Mouse (Mus musculus): ENCODE results near the gene Olfr544. TPM values are rescaled to one million over a fixed set of nuclear protein-coding genes. Genes with fewer than 3 reads are reported as not detected.

Olfr544 gene
- polyA plus RNA-seq, 1 experiment from 2014 or later, result not detected

Other genes with a start within 250 kb of the Olfr544 start
- gene Rhog, start 232.3 kb downstream of the Olfr544 start, polyA plus RNA-seq (2014; fragmentation: Nextera tagmentation; extraction: Ambion mirVana), result 61.6 and 65.1 TPM in 2 replicates
- 24.9 and 25.6 TPM in 2 replicates for gene Stim1, start 220.5 kb downstream of the Olfr544 start, polyA plus RNA-seq (2014; fragmentation: Nextera tagmentation; extraction: Ambion mirVana)
- gene Rrm1, start 46.6 kb downstream of the Olfr544 start, polyA plus RNA-seq (2014; fragmentation: Nextera tagmentation; extraction: Ambion mirVana), result 145 and 148 TPM in 2 replicates
- gene Olfr543, start 6.6 kb downstream of the Olfr544 start, polyA plus RNA-seq (2014; fragmentation: Nextera tagmentation; extraction: Ambion mirVana), result 0.22 and 0.60 TPM in 2 replicates
- gene Olfr545, start 11.3 kb upstream of the Olfr544 start, polyA plus RNA-seq (2014; fragmentation: Nextera tagmentation; extraction: Ambion mirVana), result 0.09 TPM in 1 of 2 replicates, not detected in the other
- not detected in 2 replicates for gene Olfr547, start 46.4 kb upstream of the Olfr544 start, polyA plus RNA-seq (2014; fragmentation: Nextera tagmentation; extraction: Ambion mirVana)
- not detected in 2 replicates for gene Olfr548-ps1, start 52.6 kb upstream of the Olfr544 start, polyA plus RNA-seq (2014; fragmentation: Nextera tagmentation; extraction: Ambion mirVana)
- not detected in 2 replicates for gene Olfr549, start 61.6 kb upstream of the Olfr544 start, polyA plus RNA-seq (2014; fragmentation: Nextera tagmentation; extraction: Ambion mirVana)
- 0.97 and 2.1 TPM in 2 replicates for gene Trim21, start 77.2 kb upstream of the Olfr544 start, polyA plus RNA-seq (2014; fragmentation: Nextera tagmentation; extraction: Ambion mirVana)
- gene Olfr550, start 83.1 kb upstream of the Olfr544 start, polyA plus RNA-seq (2014; fragmentation: Nextera tagmentation; extraction: Ambion mirVana), result not detected in 2 replicates
- gene Olfr551, start 103.6 kb upstream of the Olfr544 start, polyA plus RNA-seq (2014; fragmentation: Nextera tagmentation; extraction: Ambion mirVana), result not detected in 2 replicates
- gene Olfr552, start 109.5 kb upstream of the Olfr544 start, polyA plus RNA-seq (2014; fragmentation: Nextera tagmentation; extraction: Ambion mirVana), result not detected in 2 replicates
- not detected in 2 replicates for gene Olfr553, start 129.9 kb upstream of the Olfr544 start, polyA plus RNA-seq (2014; fragmentation: Nextera tagmentation; extraction: Ambion mirVana)
- not detected in 2 replicates for gene Olfr554, start 150.1 kb upstream of the Olfr544 start, polyA plus RNA-seq (2014; fragmentation: Nextera tagmentation; extraction: Ambion mirVana)
- not detected in 2 replicates for gene Olfr555, start 170.5 kb upstream of the Olfr544 start, polyA plus RNA-seq (2014; fragmentation: Nextera tagmentation; extraction: Ambion mirVana)
- not detected in 2 replicates for gene Olfr556, start 176.6 kb upstream of the Olfr544 start, polyA plus RNA-seq (2014; fragmentation: Nextera tagmentation; extraction: Ambion mirVana)
- gene Trim68, start 199.0 kb upstream of the Olfr544 start, polyA plus RNA-seq (2014; fragmentation: Nextera tagmentation; extraction: Ambion mirVana), result 17.0 and 22.1 TPM in 2 replicates
- gene Olfr557, start 207.6 kb upstream of the Olfr544 start, polyA plus RNA-seq (2014; fragmentation: Nextera tagmentation; extraction: Ambion mirVana), result not detected in 2 replicates
- gene Olfr558, start 213.9 kb upstream of the Olfr544 start, polyA plus RNA-seq (2014; fragmentation: Nextera tagmentation; extraction: Ambion mirVana), result 0.13 and 0.17 TPM in 2 replicates
- gene Olfr33, start 230.8 kb upstream of the Olfr544 start, polyA plus RNA-seq (2014; fragmentation: Nextera tagmentation; extraction: Ambion mirVana), result not detected in 2 replicates
- gene Olfr559, start 239.2 kb upstream of the Olfr544 start, polyA plus RNA-seq (2014; fragmentation: Nextera tagmentation; extraction: Ambion mirVana), result not detected in 2 replicates

Data from stomach, embryonic 14.5 days (tissue).